Mouse (Mus musculus) forelimb bud, embryonic 11.5 days (tissue): ENCODE results near the gene Igf2.

Experiments used
- DNase-seq: peaks from one replicate; pipeline ENCODE4 v3.0.0-alpha.2; 2012; ENCODE audit warnings: low read depth, low spot score

Gene Igf2

GRCm38 (mm10) chr7:142659181-142659681, 7.4 kb downstream of the Igf2 start:
- peak; percentile 82 for DNase-seq

GRCm38 (mm10) chr7:142658681-142659180, 7.9 kb downstream of the Igf2 start:
- DNase-seq: no peak

GRCm38 (mm10) chr7:142657821-142658614, 8.6 kb downstream of the Igf2 start:
- DNase-seq: peak; percentile 71

DNA sequence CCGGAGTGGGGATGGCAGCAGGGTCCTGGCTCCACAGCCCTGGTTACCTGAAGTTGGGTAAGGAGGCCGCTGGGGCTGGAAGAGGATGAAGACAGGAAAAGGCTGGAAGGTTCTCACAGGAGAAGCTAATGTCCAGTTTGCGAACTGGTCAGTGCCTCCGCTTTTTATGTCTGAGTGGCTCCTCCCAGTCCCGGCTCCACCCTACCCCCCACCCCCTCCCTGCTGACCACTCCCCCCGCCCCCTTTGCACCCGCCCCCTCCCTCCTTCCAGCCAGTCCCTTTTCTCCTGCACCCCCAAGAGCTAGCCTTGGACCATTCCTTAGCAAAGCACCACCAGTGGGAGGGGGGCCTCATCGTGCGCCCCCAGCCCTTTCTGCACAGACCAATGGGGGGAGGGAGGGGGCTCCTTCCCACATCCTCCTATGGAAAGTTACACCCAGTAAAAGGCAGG, 9.2 kb downstream of the Igf2 start:
- peak; percentile 78 for DNase-seq

GRCm38 (mm10) chr7:142656055-142656454, 10.6 kb downstream of the Igf2 start:
- peak; percentile 70 for DNase-seq

DNA sequence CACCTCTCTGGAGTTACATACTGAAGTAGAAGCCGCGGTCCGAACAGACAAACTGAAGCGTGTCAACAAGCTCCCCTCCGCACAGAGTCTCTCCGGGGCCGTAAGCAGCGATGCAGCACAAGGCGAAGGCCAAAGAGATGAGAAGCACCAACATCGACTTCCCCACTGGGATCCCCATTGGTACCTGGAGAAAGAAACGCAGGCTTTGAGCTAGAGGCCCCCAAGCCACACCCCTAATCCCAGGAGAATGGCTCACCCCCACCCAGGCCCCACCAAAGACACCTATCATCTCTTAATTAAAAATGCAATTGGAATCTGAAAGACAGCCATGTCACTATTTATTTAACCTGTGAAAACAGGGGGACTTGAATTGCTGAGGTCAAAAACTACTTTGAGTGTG, 11.0 kb downstream of the Igf2 start:
- DNase-seq: no peak

DNA sequence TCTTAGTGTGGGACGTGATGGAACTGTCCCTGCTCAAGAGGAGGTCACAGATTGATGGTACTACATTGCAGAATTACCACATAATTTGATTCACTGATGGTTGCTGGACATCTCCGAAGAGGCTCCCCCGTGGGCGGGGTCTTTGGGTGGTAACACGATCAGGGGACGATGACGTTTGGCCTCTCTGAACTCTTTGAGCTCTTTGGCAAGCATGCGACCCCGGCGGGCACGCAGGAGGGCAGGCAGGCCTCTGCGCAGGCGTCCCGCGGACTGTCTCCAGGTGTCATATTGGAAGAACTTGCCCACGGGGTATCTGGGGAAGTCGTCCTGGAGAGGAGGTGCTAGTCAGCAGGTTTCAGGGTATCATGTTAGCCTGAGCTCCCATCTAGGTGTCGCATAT, 12.9 kb downstream of the Igf2 start:
- DNase-seq: no peak

DNA sequence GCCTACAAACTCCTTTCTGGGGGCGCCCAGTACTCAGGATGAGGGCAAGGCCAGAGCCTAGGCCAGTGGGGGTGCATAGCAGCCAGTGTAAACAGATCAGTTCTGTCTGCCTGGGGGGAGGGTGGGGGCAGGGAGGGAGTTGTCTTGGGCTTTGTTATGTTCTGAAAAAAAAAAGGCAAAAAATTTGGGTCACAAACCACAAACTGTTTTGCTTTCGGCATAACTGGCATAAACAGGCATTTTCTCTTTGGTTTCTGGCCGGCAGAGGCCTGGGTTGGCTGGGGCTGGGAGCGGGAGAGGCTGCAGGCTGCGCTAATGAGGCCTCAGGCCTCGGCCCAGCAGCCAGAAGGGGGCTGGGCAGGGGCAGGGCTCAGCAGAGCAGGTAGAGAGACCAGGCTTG, 19.9 kb downstream of the Igf2 start:
- DNase-seq: no peak

DNA sequence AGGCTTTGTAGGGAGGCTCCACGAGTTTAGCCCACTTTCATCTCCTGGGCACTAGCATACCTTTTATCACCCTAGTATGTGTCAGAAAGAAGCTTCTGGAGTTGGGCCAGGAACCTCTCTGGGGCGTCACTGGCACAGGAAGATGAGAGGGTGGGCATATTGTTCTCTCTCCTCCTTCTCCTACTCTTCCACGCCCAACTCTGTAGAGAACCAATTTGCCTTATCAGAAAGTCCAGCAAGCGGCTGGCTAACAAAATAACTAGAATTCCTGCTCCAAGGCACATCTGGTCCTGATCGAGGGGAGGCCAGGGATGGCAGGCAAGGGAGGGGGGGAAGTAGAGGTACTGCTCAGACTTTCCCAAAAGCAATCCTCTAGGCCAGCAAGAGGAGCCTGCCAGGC, 21.6 kb downstream of the Igf2 start:
- DNase-seq: no peak

DNA sequence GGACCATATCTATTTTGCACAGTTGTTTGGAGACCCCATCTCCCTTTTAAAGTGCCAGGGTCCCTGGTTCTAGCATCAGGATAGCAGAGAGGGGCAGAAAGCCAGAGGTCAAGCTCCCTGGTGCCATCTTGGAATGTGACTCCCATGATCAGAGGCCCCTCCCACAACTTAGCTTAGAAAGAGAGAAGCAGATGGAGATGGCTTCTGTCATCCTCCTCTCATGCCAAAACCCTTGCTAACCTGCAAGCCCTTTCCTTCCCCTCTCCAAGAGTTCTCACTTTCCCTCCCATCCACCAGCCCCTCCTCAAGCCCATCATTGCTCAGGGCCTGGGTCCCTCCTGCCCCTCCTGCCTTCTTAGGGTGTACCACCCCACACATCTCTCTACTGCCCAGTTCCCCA, 30.4 kb downstream of the Igf2 start:
- DNase-seq: no peak

- no peak for DNase-seq
Observed at GRCm38 (mm10) chr7:142630691-142631090, 35.9 kb downstream of the Igf2 start.

DNA sequence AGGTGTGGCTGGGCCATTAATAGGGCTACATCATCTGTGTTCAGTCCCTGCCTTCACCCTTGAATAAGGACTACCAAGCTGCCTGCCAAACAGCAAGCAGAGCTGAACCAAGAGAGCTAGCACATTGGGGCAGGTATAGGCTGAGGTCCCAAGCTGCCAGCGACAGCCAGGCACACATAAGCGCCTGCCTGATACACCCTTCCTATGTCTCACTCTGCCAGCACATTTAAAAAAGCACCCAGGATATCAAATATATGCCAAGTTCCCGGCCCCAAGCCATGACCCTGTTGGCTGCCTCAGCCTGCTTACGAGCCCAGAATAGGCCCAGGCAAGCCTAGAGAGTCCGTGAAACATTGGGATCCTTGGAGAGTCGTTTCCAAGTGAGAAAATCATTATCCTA, 36.8 kb downstream of the Igf2 start:
- no peak for DNase-seq

DNA sequence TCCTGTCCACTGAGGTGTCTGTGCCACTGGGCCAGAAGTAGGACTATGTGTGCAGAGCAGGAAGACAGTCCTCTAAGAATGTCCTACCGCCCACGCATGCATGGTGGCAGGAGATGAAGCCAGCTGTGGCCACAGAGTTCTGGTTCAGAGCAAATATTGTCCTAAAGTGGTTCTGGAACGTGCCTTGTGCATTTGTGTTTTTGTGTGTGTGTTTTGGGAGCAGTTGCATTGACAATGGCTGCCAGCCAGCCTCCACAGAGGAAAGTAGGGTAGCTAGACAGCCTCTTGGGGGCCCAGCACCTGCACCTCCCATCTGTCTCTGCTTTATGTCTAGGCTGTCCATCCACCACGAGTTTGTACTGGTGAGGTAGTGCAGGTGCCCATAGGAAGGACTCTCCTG, 44.4 kb downstream of the Igf2 start:
- DNase-seq: no peak

DNA sequence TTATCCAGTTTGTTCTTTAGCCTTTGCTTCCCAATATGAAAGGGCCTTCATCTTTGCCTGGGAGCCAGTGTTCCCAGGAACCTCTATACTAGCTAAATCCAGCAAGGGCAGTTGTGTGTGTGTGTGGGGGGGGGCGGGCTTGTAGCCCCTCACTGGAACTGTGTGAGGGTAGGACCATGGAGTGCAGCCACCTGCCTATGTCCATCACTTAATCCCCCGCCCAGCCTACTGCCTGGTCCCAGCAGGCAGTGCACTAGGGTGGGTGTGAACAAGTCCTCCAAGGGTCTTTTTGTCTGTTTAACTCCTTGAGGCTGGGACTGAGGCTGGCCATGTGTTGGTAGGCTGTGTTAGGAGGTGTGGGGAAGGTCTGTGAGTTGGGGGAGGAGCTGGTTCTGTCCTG, 53.5 kb downstream of the Igf2 start:
- no peak for DNase-seq

GRCm38 (mm10) chr7:142610627-142611406, 55.8 kb downstream of the Igf2 start:
- DNase-seq: peak; percentile 85

GRCm38 (mm10) chr7:142600921-142601320, 65.7 kb downstream of the Igf2 start:
- no peak for DNase-seq
